Mouse (Mus musculus): Measurements from ENCODE around the gene Gm43552. TPM values are rescaled to one million over a fixed set of nuclear protein-coding genes. Genes with fewer than 3 reads are reported as not detected.
A peak's percentile ranks its signal among the peaks of the same experiment; 100 is the strongest.

The Gm43552 gene
- total RNA-seq, 2 experiments from 2014 or later: 1.3 TPM; not detected in 1

GRCm38 (mm10) chr5:65448941-65449340, 43.7 kb downstream of the Gm43552 start:
- intact Hi-C loops (cut with DNase I): no loop called here

GRCm38 (mm10) chr5:65447826-65448225, 44.8 kb downstream of the Gm43552 start:
- DNase-seq: no peak
- intact Hi-C loops (cut with DNase I): no loop called here

More at GRCm38 (mm10) chr5:65448941-65449340, 43.7 kb downstream of the Gm43552 start:
- no peak for DNase-seq

GRCm38 (mm10) chr5:65446756-65447155, 45.9 kb downstream of the Gm43552 start:
- intact Hi-C loops (cut with DNase I): no loop called here
- DNase-seq: no peak

GRCm38 (mm10) chr5:65444981-65445380, 47.7 kb downstream of the Gm43552 start:
- no peak for DNase-seq
- intact Hi-C loops (cut with DNase I): no loop called here

- DNase-seq: no peak
- intact Hi-C loops (cut with DNase I): loop anchor here (5.0 kb wide), 2 partner anchors 54 to 99 kb away; partner anchors contain the start of genes Gm43552, Smim14 and Ube2k
Observed at GRCm38 (mm10) chr5:65438041-65438440, 54.6 kb downstream of the Gm43552 start.

GRCm38 (mm10) chr5:65435806-65436561, 56.6 kb downstream of the Gm43552 start, which contains the start of gene Ugdh:
Gene Ugdh (minus strand): TSS chr5:65435949.
- intact Hi-C loops (cut with DNase I): loop anchor here (5.0 kb wide), 2 partner anchors 56 to 101 kb away; partner anchors contain the start of genes Gm43552, Smim14 and Ube2k
- peak; percentile 98 for DNase-seq

- intact Hi-C loops (cut with DNase I): loop anchor here (5.0 kb wide), 2 partner anchors 57 to 102 kb away; partner anchors contain the start of genes Gm43552, Smim14 and Ube2k
- no peak for DNase-seq
Observed at GRCm38 (mm10) chr5:65435363-65435805, 57.2 kb downstream of the Gm43552 start.

- intact Hi-C loops (cut with DNase I): loop anchor here (5.0 kb wide), 3 partner anchors 43 to 103 kb away; partner anchors contain the start of genes Gm43552, Smim14 and Ube2k
- no peak for DNase-seq
Observed at GRCm38 (mm10) chr5:65434471-65435362, 57.9 kb downstream of the Gm43552 start.

GRCm38 (mm10) chr5:65429441-65429840, 63.2 kb downstream of the Gm43552 start:
- no peak for DNase-seq
- intact Hi-C loops (cut with DNase I): no loop called here

GRCm38 (mm10) chr5:65428321-65428720, 64.3 kb downstream of the Gm43552 start:
- DNase-seq: no peak
- intact Hi-C loops (cut with DNase I): no loop called here

- DNase-seq: no peak
- intact Hi-C loops (cut with DNase I): no loop called here
Observed at GRCm38 (mm10) chr5:65425251-65425650, 67.4 kb downstream of the Gm43552 start.

- intact Hi-C loops (cut with DNase I): no loop called here
- DNase-seq: no peak
Observed at GRCm38 (mm10) chr5:65424215-65424614, 68.4 kb downstream of the Gm43552 start.

- no peak for DNase-seq
- intact Hi-C loops (cut with DNase I): no loop called here
Observed at GRCm38 (mm10) chr5:65422803-65423202, 69.8 kb downstream of the Gm43552 start.

GRCm38 (mm10) chr5:65420822-65421221, 71.8 kb downstream of the Gm43552 start:
- intact Hi-C loops (cut with DNase I): no loop called here
- DNase-seq: no peak

- no peak for DNase-seq
- intact Hi-C loops (cut with DNase I): no loop called here
Observed at GRCm38 (mm10) chr5:65419136-65419535, 73.5 kb downstream of the Gm43552 start.

- intact Hi-C loops (cut with DNase I): no loop called here
- DNase-seq: peak; percentile 25 to 39
Observed at GRCm38 (mm10) chr5:65415653-65416458, 76.8 kb downstream of the Gm43552 start.

GRCm38 (mm10) chr5:65407989-65408388, 84.6 kb downstream of the Gm43552 start:
- no peak for DNase-seq
- intact Hi-C loops (cut with DNase I): loop anchor here (10.0 kb wide), 1 partner anchor 207 kb away; no protein-coding TSS in a partner anchor

GRCm38 (mm10) chr5:65401251-65401994, 91.2 kb downstream of the Gm43552 start:
- DNase-seq: peak; percentile 78 to 88

GRCm38 (mm10) chr5:65394425-65394824, 98.2 kb downstream of the Gm43552 start:
- intact Hi-C loops (cut with DNase I): no loop called here
- DNase-seq: no peak

More at GRCm38 (mm10) chr5:65401251-65401994, 91.2 kb downstream of the Gm43552 start:
- intact Hi-C loops (cut with DNase I): loop anchor here (2.0 to 10.0 kb wide), 4 partner anchors 91 to 295 kb away; partner anchors contain the start of gene Gm43552
